Mouse (Mus musculus) embryo, embryonic 11 days (tissue): ENCODE results near the gene Utrn.

ENCODE experiments used
- DNase-seq: peaks from one replicate; pipeline ENCODE4 v3.0.0-alpha.2; 2015

Gene Utrn

GRCm38 (mm10) chr10:12790881-12791280 is 78.3 kb downstream of the Utrn start:
- no peak for DNase-seq

DNA sequence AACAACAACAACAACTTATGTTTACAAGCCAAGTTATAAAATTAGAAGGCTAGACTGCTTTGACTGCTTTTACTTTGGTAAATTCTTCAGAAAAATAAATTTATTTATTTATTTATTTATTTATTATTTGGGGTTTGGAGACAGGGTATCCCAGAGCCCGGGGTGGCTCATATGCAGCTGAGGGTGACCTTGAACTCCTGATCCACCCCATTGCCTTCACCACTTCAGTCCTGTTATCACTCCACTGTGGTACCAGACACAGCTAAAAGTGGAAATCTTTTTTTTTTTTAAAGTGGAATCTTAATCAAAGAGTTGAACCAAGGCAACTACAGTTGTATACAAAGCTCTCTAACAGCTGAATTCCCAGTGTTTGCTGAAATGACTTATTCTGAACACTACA is 80.6 kb downstream of the Utrn start:
- no peak for DNase-seq

DNA sequence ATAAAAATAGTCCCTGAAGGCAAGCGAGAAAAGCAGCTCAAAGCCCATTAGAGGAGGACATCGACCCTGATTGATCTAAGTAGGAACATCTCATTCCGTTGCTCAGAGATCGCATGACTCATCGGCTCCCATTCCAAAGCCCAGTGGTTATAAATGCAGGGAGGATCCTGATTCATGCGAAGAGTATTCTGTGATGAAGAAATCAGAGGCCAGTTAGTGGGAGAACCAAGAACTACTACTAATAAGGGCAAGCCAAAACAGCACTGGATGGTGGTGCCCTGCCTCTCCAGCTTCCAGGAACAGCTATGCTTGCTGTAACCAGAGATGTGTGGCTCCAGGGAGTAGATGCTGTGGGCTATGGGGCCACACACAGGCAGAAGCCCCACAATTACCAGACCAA is 81.2 kb downstream of the Utrn start:
- no peak for DNase-seq

GRCm38 (mm10) chr10:12785299-12785698 is 83.9 kb downstream of the Utrn start:
- DNase-seq, result no peak

GRCm38 (mm10) chr10:12781381-12781907 is 87.7 kb downstream of the Utrn start:
- DNase-seq, result no peak

- DNase-seq, result no peak
These were observed 96.0 kb downstream of the Utrn start for GRCm38 (mm10) chr10:12773178-12773577.

- no peak for DNase-seq
These were observed 97.7 kb downstream of the Utrn start for GRCm38 (mm10) chr10:12771511-12771910.

DNA sequence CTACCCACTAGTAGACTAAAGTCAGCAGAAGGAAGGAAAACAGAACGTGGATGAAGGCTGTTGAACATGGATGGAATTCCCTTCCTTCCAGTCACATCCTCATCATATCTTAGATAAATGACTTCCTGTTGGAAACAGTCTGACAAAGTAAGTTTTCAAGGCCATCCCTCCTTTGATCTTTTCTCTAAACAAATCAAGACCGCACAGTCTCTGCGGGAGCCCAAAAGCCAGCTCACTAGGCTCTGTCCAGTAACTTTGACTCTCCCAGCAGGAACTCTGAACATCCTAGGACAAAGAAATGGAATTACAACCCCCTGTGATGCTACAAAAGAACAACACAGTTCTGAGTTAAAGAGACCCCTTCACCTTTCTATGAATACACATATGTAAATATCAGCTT is 106.5 kb downstream of the Utrn start:
- DNase-seq, result no peak

- DNase-seq, result peak; percentile 16
These were observed 110.5 kb downstream of the Utrn start for GRCm38 (mm10) chr10:12758702-12758988.

- peak; percentile 19 for DNase-seq
These were observed 111.0 kb downstream of the Utrn start for GRCm38 (mm10) chr10:12757943-12758701.

- DNase-seq, result no peak
These were observed 112.5 kb downstream of the Utrn start for GRCm38 (mm10) chr10:12756692-12757091.

- no peak for DNase-seq
These were observed 114.3 kb downstream of the Utrn start for GRCm38 (mm10) chr10:12754911-12755310.

DNA sequence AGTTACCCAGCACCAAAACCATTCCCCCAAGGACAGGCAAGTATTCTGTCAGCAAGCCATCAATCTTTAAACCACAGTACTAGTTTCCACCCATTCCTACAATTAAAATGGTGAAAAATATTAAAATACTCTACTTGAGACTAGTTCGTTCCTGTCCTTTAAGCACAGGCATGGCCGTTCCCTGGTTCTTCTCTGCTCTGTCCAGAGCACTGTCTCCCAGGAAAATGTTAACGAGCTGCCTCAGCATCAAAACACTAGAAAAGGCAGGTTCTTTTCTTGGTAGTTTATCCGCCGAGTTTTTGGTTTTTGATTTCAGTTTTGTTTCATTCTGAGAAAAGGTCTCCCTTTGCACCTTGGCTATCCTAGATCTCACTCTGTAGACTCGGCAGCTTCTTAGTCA is 115.0 kb downstream of the Utrn start:
- DNase-seq, result no peak

DNA sequence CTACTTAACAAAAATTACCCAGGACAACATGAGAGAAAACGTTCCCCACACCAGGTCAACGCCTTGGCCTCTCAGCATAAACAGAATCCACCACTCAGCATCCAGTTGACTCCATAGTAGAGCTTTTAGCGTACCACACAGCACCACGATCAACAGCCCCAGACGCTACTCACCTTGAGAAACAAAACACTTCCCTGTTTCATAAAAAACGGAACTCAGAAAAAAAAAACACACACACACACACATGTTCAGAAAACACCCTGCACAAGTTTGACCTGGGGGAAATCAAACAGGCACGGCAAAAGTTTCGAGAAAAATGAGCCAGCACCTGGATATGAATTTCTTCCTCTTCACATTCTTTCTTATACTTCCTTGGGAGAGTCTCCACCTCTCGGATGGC is 125.4 kb downstream of the Utrn start:
- no peak for DNase-seq

- no peak for DNase-seq
These were observed 129.7 kb downstream of the Utrn start for GRCm38 (mm10) chr10:12739302-12739987.

- DNase-seq, result no peak
These were observed 131.2 kb downstream of the Utrn start for GRCm38 (mm10) chr10:12737926-12738325.

- peak; percentile 28 for DNase-seq
These were observed 132.0 kb downstream of the Utrn start for GRCm38 (mm10) chr10:12736861-12737835.

DNA sequence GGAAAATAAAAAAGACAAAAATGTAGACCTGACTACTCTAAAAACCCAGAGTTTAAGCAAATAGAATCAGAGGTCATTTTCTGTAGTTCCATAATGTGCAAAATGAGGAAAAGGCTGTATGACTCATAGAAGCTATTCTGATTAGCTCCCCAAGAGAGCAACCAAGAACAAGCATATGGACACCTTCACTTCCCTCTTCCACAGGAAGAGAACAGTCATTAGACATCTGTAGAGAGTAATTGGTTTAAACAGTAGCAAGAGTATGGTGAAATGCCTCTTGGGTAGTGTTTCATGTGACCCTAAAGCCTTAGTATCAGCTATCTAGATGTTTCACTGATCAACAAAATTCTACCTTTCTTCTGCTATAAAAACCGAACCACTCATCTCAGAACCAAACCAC is 133.5 kb downstream of the Utrn start:
- no peak for DNase-seq

GRCm38 (mm10) chr10:12731459-12731858 is 137.7 kb downstream of the Utrn start:
- DNase-seq, result no peak

GRCm38 (mm10) chr10:12729635-12730034 is 139.5 kb downstream of the Utrn start:
- DNase-seq, result no peak

- DNase-seq, result no peak
These were observed 140.1 kb downstream of the Utrn start for GRCm38 (mm10) chr10:12729033-12729432.

GRCm38 (mm10) chr10:12727881-12728280 is 141.3 kb downstream of the Utrn start:
- no peak for DNase-seq

DNA sequence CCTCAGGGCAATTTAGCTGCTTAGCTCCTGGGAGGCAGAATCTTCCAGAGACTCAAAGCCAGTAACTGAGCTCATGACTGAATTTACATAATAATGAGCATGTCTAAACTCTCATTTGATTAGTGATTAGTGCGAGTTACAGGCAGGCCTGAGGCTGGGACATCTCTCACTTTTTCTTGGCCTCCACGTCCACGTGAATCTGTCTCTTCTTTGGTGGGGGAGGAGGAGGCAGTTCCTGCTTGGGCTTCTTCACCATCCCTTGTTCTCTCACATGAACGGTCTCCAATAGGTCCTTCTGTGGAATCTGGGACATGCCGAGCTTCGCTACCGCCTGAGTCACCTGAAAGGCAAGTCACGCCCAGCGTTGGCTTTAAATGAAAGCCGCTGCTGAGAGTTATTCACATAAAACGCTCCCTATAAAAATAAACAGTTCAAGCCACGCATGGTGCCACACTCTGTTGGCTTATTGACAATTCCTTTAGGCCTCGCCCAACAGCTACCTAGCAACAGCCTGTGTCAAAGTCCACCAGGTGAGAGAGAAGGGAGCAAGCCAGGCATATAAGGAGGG is 143.0 kb downstream of the Utrn start:
- DNase-seq, result no peak
